Mouse (Mus musculus) T-helper 1 cell (primary cell): Measurements from ENCODE around the gene AI464131.

Experiments used
- in situ Hi-C: fragments of 300-600 bp; cut with MboI, MseI; formaldehyde crosslinking; loops from one replicate; pipeline ENCODE4 v1.15.1; 2025; ENCODE audit warnings: high pct_unique_total_duplicates

AI464131 gene

DNA sequence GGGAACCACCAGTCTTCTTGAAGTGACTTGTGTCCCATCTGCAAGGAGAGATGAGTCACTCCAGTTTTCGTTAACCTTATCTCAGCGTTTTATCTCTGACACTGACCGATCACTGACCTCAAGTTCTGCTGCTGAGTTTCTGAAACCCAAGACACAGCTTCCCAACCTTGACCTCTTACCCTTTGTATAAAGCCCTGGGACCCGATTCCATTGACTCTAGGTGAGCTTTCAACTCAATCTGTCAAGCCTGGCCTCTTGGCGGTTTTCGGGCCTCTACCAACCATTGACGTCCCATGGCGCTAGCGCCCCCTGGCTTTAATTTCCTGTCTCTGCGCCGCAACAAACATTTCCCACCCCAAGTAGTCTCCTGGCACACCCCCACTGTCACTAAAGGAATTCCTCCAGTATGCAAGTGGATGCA is 2.3 kb upstream of the AI464131 start:
- in situ Hi-C loops, result no loop called here

DNA sequence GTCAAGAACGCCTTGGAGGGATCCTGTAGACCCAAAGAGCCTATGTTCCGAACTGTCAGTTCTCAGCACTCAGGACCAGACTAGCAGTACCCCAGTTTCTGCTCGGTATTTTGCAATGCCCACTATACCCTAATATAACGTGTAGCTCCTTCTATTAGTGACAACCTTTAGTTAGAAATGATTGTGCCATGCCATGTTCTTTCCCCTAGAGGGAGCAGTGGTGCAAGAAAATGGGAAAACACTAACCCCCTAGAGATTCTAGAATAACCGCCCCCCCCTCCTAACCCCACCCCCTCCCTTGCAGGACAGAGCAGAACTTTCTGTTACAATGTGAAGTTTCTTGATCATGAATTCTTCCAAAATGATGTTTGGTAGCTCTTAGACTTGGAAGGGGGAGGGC is 1.4 kb upstream of the AI464131 start:
- in situ Hi-C loops, result no loop called here

DNA sequence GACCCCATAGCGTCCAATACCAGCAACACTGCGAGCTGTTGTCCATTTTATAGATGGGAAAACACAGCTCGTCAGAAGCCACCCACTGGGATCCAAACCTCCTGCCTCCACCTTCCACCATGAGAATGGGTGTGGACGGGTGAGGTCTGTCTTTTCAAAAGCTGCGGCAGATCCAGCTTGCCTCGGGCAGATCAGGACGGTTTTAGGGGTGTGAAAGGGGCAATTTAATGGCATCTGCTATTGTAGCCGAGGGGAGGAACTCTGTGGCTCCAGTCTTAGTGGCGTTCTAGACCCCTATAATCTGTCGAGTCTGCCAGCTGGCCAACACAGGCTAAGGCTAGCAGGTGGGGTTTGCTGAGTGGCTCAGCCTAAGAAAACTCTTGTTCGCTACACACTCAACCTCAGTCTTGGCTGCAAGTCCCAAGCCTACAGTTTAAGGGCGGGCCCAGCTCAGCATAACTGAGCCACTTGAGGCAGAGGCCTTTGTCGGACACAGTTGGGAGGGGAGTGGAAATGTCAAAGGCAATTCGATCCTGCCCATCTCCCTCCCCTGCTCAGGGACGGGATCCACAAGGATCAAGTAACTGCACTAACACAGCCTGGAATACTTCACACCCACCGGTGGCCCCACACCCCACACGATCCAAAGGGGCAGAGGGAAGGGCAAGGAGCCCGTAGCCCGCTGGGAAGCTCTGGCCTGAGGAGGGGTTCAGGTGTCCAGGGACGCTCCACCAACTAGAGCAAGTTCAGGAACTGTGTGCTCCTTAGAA is 520 bp downstream of the AI464131 start:
- in situ Hi-C loops, result no loop called here

DNA sequence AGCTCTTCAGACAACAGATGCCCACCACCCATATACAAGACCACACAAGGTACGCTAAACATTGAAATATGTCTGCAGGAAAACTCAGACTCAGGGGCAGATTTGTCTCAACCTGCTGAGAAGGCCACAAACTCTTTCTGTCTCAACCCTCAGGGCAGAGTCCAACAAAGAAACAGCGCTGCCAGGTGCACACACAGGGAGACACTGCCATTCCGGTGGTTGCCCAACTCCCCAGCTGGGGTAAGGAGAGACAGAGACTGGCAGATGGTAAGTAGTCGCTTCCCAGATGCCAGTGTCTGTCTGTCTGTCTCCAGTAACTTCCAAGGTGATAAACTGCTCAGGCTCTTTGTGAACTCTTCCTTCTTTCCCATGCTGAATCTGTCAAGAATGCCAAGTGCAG is 2.1 kb downstream of the AI464131 start:
- in situ Hi-C loops, result no loop called here

DNA sequence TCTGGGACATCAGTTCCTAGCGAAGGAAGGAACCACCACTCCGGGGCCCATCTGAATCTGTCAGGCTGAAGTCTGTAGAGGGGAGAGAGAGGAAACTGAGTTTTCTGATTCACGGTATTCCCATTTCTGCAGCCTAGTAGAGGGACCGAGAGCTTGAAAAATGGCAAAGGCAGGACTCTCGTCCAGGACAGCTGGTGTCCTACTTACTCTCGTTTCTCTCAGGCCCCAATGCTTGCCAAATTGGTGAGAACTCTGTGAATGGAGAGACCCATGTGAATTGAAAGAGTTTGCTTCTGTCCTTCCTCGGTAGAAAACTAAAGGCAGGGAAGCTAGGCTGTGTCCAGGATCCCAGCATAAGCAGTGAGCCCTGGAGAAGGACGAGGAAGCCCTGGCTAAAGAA is 3.3 kb downstream of the AI464131 start:
- in situ Hi-C loops, result no loop called here

DNA sequence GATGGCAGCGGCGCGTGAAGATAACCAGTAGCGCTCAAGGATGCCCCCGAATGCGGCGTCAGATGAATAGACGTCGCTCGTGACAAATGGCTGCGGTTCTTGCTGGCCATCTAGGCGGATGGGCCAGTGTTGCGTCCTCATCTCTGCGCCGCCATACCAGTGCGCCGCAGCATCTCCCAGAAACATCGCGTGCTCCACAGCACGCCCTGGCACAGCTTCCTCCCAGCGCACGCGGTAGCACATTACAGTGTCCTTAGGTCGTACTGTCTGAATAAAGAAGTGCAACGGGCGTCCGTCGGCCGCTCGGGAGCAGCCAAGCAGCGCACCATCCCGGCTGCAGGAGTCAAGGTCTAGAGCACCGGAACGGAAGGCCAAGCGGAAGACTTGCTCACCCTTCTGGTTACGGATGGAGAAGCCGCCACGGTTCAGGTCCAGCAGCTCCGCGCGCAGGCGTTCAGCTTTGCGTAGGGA is 3.9 kb downstream of the AI464131 start:
- in situ Hi-C loops, result no loop called here

DNA sequence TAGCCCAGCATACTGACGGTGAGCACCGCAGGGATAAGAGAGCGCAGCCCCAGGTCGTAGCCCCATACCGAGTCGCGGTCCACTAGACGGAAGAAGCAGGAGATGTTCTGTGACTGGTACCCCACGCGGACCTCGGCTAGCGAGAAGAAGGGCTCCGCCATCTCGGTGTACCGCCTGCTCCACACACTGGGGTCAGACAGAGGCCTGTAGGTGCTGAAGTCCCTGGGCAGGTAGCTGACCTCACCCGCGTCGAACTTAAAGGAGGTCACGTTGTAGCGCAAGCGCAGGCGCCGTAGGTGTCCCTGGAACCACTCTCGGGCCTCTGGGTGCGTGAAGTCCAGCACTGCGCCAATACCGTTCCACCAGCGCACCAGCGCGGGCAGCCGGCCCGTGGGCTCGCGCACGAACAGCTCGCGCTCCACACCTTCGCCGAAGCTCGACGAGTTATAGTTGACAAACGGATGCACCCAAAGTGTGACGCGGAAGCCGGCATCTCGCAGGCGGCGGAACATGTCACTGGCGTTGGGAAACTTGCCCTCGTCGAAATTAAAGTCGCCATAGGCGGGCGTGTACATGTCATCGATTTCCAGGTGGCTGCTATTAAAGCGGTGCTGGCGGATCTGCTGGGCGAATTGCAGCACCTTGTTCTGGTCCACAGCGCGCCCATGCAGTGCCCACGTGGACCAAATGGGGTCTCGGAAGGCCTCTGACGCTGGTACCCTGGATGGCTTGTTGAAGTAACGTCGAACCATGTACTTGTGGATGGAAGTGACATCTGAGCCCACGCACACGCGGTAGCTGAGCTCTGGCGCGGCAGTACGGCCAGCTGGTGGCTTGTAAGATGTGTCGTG is 4.7 kb downstream of the AI464131 start:
- in situ Hi-C loops, result no loop called here

DNA sequence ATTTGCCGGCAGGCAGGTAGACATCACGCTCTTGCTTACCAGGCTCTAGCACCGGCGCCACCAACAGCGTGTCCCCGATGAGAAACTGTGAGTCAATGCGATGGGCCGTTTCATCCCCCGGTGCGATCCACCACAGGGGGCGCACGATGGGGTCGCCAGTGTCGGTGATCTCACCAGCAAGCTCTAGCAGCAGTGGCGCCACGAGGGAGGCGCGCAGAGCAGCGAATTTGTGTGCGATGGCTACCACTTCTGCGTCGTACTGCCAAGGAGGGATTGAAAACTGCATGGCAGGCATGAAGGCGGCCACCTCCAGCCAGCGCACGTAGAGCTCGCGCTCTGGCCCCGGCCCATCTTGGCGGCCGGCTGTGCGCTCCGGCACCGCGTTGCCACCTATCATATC is 5.3 kb downstream of the AI464131 start:
- in situ Hi-C loops, result no loop called here

DNA sequence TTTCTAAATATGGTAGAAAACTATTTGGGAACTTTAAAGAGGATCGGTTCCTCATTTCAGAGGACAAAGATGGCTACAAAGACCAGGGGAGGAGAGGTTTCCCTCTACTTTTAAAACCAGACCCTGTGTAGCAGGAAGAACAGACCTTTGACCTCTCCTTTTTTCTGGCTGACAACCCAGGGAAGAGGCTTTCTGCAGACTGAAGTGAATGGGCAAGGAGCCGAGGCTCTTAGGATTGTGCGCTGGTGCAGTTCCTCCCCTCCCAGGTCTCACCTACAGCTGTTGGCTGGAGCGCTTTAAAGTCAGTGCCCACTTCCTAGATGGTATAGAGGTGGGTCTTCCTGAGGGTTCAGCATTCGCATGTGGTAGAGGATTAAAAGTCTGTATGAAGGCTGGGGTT is 5.8 kb downstream of the AI464131 start:
- in situ Hi-C loops, result no loop called here

DNA sequence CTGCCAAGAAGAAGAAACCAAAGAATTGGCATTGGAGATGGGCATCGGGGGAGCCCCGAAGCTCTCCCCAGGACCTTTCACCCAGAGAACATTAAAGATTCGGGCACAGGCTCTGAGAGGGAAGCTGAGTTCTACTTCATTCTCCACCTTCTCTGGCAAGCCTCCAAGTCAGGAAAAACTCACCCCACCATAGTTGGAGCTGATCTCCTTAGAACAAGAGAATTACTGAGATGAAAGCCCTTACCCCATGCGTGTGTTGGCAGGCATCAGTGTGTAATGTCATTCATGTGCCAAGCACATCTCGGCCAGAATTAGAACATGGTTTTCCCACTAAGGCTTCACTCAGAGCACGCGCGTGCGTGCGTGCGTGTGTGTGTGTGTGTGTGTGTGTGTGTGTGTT is 7.0 kb downstream of the AI464131 start:
- in situ Hi-C loops, result no loop called here

DNA sequence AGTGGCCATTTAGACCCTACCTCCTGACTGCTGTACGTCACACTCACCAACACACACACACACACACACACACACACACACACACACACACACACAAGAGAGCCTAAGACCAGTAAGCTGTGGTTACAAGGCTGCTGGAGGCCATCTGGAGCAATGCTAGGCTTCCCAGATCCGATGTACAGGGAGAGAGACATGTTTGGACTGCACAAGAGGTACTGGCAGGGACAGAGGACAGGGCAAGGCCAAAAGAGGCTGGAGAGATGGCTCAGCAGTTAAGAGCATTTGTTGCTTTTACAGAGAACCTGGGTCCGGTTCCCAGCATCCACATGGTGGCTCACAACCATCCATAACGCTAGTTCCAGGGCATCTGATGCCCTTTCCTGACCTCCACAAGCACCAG is 7.8 kb downstream of the AI464131 start:
- in situ Hi-C loops, result no loop called here

DNA sequence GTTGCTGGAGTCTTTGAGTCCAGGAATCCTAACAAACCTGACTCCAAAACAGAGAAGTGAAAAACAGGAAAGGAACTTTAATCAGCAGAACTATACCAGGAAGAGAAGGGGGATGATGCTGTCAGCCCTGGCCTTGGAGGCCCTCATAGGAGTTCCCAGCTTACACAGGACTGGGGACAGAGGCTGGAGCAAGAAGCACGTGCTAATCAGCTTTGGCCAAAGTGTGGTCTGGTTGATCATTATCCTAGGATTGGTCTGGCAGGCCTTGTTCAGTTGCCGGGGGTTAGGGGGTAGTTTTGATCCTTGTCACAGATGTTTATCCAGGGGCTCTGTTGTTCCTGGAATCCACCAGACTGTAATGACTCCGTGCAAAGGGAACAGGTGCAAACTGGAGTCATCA is 8.5 kb downstream of the AI464131 start:
- in situ Hi-C loops, result no loop called here

DNA sequence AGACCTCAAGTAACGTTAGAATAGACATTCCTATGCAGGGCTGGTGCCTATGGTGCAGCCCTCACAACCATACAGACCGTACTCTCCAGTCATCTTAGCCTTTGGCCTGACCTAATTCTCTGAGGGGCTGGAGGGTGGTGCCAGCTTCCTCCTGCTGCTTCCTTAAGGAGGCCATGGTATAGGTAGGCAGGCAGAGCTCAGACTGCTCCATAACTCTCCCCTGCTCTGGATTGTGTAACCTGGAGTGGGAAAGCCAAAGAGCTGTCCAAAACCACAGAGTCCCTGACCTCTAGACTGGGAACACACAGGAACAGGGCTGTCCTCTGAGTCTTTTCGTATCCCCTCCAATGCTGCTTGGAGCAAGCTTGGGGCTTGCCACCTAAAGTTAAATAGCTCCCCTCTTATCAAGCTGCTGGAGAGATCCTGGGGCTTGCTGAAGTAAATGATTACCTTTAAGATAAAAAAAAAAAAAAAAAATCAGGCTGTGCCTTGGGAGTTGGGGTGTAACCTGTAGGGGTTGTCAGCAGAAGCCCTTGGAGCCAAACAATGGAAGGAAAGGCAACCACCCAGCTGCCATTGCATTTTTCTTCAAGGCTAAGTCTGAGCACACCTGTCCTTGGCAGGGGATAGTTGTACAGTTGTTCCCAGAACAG is 9.3 kb downstream of the AI464131 start:
- in situ Hi-C loops, result no loop called here

DNA sequence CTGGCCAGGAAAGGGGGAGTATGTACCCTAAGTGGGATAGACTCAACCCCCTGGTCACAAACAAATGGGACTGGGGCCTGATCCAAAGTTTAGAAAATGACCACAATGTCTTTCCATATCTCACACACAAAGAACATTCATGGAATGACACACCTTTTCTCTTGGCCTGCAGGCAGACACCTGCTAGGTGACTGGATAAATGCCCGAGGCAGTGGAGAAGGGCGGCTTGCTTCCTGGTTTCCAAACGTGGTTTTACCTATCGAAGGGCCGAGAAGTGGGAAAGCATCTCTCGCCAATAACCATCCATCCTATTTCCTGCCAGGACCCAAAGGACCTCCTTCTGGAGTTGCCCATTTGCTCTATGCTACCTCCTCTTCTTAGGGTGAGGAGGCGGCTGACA is 9.9 kb downstream of the AI464131 start:
- in situ Hi-C loops, result no loop called here

DNA sequence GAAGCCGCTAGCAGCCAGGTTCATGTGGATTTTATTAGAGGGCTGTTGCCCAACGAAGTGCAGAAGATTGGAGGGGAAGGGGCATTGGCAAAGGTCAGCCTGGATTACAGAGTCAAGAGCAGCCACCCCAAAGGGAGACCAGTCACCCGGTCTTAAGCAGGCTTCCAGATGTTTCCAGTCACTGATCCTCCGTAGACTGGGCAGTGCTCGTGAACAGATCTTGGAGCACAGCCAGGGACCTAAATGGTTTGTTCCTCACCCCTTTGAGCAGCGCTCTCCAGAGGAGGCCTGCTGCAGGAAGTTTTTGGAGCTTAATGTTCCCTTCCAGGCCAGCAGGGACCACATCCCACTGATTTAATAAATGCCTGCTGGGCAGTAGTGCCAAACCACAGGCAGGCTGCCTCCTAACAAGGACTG is 21.3 kb downstream of the AI464131 start:
- in situ Hi-C loops, result no loop called here

DNA sequence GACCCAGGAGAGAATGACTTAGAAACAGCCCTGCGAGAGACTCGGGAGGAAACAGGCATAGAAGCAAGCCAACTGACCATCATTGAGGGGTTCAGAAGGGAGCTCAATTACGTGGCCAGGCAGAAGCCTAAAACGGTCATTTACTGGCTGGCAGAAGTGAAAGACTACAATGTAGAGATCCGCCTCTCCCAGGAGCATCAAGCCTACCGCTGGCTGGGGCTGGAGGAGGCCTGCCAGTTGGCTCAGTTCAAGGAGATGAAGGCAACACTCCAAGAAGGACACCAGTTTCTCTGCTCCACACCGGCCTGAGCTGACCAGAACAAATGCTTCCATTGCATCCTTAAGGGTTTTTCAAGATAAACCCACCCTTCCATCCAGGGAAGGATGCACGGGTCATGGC is 22.6 kb downstream of the AI464131 start:
- in situ Hi-C loops, result no loop called here

DNA sequence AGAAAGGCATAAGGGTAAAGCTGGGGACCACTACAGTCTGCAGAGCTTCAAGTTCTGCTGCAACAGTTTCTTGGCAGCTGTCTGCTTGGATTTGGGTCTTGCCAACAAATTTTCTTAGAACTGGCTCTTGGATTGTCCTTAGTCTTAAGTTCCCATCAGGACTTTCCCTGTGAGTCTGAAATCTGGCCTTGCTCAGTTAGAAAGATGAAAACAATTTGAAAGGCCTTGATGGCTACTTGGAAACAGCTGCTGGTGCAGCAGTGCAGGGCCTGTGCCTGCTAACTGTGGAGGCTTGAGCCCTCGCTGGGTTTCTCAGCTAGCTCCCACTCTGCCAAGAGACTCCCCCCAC is 23.4 kb downstream of the AI464131 start:
- in situ Hi-C loops, result no loop called here

DNA sequence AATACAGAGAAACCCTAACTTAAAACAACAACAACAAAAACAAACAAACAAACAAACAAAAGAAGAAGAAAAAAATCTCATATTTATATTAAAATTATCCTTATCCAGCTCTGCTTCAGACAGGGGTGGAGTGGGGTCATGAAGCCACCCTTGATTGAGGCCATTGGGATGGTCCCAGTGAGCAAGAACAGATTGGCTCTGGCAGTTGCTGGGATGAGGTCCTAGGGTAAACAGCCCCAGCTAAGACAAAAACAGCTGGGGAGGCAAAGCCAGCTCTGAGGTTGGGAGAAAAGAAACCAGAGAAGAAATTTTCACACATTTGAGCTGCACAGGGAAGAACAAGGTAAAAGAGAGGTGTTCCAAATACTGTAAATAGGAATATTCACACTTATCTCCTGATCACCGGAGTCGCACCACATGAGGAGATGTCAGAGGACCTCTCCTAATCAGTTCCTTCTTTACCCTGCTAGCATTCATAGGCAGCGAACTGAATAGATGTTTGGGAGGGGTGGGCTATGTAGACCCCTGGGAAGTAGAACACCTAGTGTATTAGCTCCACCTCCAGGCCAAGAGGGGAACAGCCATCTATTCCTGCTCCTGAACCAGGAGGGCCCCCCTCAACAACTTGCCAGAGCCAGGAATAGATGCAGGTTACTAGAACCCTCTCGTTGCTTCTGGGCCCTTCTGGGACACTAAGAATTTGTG is 24.0 kb downstream of the AI464131 start:
- in situ Hi-C loops, result no loop called here

DNA sequence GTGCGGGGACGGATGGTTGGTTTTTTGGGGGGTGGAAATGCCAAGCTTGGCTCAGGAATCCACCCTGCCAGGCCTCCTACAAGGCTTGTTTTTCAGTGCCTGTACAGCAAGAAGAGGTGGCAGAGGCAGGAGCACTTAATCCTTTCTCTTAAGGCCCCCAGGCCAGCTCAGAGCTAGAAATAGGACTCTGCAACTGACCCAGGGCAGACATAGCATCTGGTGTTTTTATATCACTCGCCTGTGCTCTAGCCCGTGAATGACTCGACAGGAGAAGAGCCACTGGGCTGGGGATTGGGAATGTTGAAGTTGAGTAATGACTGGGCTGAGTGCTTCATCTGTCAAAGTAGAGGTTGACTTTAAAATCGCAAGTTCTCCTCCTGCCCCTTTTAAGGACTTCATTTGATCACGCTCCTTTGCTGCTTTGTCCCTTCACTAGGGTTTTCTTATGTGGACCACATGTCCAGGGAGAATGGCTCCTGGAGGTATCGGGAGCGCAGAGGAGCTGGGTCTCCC is 25.2 kb downstream of the AI464131 start:
- in situ Hi-C loops, result no loop called here

DNA sequence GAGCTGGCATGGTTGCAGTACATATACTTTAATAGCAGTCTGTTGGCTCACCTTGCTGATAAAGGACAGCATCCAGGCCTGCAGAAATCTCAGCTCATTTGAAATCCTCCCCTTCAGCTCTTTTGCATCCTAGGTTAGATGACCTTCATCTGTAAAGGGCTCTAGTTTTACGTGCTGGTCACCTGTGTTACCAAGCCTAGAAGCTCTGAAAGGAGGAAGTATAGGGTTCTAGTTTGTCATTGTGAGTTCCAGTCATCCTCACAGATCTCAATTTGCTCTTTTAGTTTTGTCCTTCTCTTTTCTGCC is 31.5 kb downstream of the AI464131 start:
- in situ Hi-C loops, result no loop called here

DNA sequence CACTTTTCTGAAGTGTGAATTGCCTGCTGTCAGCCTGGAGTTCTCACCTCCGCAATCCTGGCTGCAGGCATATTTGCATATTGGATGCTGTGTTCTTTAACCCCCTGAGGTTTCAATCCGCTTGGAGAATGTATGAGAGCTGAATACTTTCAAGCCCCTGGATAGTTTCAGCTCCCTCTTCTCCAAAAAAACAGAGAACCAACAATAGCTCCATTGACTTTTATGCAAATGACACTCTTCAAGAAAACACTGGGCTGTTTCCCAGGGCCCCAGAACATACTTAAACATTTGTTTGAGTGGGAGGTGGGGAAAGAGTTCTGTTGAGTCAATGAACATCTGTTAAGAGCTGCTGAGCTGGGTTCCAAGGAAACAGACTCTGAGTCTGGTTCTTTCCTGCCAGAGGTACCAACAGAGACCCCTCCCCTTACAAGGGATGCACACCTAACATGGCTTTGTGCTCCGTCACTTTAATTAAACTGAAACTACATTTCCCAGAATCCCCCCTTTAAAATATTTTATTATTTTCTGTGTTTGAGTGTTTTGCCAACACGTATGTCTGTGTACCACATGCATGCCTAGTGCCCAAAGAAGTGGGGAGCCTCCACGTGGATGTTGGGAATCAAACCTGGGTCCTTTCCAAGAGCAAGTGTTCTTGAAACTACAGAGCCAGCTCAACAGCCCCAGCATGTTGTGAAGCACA is 32.0 kb downstream of the AI464131 start:
- in situ Hi-C loops, result no loop called here
